Mouse (Mus musculus) gastrocnemius, adult 2 months (tissue): ENCODE measurements around the gene 5031439G07Rik. TPM values are rescaled to one million over a fixed set of nuclear protein-coding genes. Genes with fewer than 3 reads are reported as not detected.

ENCODE experiments used
- DNase-seq: peaks from one replicate; pipeline ENCODE4 v3.0.0; 2022
- H3K27ac ChIP-seq: fragments of 200-600 bp; 2 replicates; pipeline ENCODE4 v1.8.1; 2022; ENCODE audit warnings: mild to moderate bottlenecking
- H3K4me3 ChIP-seq: fragments of 200-600 bp; 2 replicates; pipeline ENCODE4 v1.8.1; 2022; ENCODE audit warnings: mild to moderate bottlenecking, moderate library complexity
- CTCF ChIP-seq: fragments of 200-600 bp; IDR thresholded peaks from 2 replicates; pipeline ENCODE4 v1.8.1; 2022; ENCODE audit warnings: antibody characterized with exemption, mild to moderate bottlenecking, moderate library complexity
- intact Hi-C: fragments of 180-260 bp; cut with DNase I; formaldehyde crosslinking; loops from one replicate; pipeline ENCODE4 v1.15.1; 2025
- total RNA-seq, 2 experiments: library from RNA; stranded (reverse); gene quantifications; 2 replicates each; pipeline ENCODE4 v1.2.3; 2021

The 5031439G07Rik gene
- total RNA-seq, 2 experiments from 2014 or later: 67.5 to 103 TPM

DNA sequence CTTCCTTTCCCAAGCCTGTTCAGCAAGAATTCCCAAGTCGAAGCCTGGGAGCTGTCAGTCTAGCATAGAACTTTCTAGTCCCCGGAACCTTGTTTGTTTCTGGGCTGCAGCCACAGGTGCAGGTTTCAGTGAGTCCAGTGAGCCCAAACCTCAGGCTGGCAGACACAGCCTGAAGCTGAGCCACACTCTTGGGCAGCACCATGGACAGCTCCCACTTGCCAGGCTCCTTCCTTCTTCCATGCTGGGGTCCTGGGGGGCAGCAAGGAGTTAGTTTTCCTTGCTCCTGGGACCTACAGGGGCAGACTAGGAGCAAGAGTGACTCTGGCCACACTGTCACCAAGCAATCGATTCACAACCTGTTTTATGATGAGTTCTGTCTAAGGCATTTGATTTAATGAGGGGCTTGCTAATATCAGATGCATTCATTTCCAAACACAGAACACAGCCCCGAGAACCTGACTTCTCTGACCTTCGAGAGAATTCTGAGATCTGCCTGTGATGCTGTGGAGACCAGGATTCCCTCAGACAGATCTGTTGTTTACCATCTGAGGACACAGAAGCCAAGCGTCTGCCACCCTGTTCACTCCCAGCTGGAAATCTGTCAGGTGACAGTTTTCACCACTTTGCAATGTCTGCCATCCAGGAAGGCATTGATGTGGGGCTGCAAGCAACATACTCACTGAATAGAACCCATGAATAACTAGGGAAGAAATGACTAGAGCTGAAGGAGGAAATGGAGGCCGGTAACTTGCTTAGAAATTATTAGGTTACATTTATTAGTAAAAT, 22.6 kb downstream of the 5031439G07Rik start:
- peak; percentile 70 for DNase-seq

GRCm38 (mm10) chr15:84964771-84965170, 23.6 kb downstream of the 5031439G07Rik start:
- Histone ChIP-seq H3K4me3 (no peak overlapping the region), H3K27ac (no peak overlapping the region)
- no peak for TF ChIP-seq CTCF
- DNase-seq: no peak
- intact Hi-C loops: no loop called here

More for the DNA sequence above, 22.6 kb downstream of the 5031439G07Rik start:
- no peak for TF ChIP-seq CTCF
- Histone ChIP-seq H3K27ac (no peak overlapping the region), H3K4me3 (no peak overlapping the region)
- intact Hi-C loops: no loop called here

- Histone ChIP-seq H3K4me3 (no peak overlapping the region), H3K27ac (no peak overlapping the region)
- no peak for DNase-seq
- intact Hi-C loops: no loop called here
- no peak for TF ChIP-seq CTCF
Measured at GRCm38 (mm10) chr15:84962518-84962917, 25.8 kb downstream of the 5031439G07Rik start.

DNA sequence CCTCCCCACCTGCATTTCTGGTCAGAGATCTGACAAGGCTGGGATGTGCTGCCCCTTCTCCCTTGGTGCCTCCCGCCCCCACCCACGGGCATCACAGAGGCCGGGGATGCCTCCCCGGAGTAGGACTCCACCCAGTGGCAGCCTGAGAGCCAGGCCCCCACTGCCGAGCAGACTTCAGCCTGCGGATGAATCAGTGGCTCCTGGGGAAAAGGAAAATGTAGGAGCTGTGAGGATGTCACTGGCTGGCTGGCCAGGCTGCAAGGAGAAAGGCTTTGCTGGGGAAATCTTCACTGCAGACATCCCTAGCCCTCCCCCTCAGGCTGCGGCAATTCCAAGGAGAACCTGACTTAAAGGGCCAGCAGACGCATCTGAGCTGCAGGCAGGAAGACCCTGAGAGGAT, 27.7 kb downstream of the 5031439G07Rik start:
- intact Hi-C loops: no loop called here

DNA sequence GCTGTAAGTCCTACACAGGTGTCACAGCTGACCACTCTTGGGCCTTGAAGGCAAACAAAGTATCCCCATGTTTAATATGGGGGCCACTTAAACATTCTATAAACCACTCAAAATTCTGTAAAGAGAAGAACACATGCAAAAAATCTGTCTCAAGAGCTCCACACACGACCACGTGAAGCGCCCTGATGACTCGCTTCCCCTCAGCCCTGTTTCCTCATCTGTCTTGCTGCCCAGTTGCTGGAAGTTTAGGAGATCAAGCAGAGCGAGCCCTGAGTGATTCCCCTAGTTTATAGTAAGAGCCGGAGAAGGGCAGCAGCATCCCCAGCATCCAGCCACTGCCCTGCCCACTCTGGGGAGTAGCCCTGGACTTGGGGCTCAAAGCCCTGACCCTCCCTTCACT, 28.5 kb downstream of the 5031439G07Rik start:
- no peak overlapping the region for H3K4me3 ChIP-seq
- no peak overlapping the region for H3K27ac ChIP-seq
- intact Hi-C loops: no loop called here
- TF ChIP-seq CTCF: no peak
- DNase-seq: no peak

More for the DNA sequence above, 27.7 kb downstream of the 5031439G07Rik start:
- no peak for TF ChIP-seq CTCF
- Histone ChIP-seq H3K27ac (no peak overlapping the region), H3K4me3 (no peak overlapping the region)
- DNase-seq: peak; percentile 52

DNA sequence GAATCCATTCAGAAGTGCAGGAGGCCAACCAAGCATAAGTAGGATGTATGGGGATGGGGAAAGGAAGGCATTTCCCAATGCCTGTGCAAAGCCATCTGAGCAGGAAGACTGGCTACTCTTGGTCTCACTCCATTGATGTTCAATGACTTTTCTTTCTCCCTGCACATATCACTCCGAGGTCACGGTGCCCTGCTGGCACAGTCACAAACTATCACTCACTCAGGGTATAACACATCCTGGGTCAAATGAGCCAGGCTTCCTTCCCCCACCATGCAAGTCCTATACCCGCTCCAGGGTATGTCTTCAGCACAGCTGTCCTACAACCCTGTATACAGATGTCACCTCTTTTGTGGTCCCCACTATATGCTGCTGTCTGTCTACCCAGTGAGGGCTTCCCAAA, 30.0 kb downstream of the 5031439G07Rik start:
- H3K4me3 ChIP-seq: no peak overlapping the region
- DNase-seq: no peak
- TF ChIP-seq CTCF: no peak
- no peak overlapping the region; the same call in 1 of the 2 replicates for H3K27ac ChIP-seq
- intact Hi-C loops: no loop called here

GRCm38 (mm10) chr15:84957851-84958250, 30.5 kb downstream of the 5031439G07Rik start:
- Histone ChIP-seq H3K4me3 (no peak overlapping the region), H3K27ac (peak overlapping the region; percentile 20)
- intact Hi-C loops: no loop called here
- no peak for DNase-seq
- no peak for TF ChIP-seq CTCF

DNA sequence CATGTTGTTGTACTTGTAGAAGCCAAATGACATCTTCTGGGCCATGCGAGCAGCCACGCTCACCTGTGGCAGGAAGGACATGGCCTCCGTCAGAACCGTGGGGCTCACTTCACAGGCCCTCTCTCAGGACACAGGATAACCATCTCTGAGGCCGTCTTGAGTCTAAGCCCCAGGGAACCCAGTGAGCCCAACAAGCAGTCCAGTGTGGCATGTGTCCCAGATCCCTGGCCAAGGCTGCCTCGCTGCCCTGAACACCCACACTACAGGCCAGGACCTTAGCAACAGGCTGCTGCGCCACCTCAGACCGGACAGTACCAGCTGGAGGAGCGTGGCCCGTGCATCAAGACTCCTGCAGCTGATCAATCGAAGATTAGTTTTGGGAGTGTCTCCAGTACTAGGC, 35.1 kb downstream of the 5031439G07Rik start:
- no peak overlapping the region for H3K27ac ChIP-seq
- no peak for TF ChIP-seq CTCF
- intact Hi-C loops: no loop called here
- no peak overlapping the region for H3K4me3 ChIP-seq
- DNase-seq: peak; percentile 40

DNA sequence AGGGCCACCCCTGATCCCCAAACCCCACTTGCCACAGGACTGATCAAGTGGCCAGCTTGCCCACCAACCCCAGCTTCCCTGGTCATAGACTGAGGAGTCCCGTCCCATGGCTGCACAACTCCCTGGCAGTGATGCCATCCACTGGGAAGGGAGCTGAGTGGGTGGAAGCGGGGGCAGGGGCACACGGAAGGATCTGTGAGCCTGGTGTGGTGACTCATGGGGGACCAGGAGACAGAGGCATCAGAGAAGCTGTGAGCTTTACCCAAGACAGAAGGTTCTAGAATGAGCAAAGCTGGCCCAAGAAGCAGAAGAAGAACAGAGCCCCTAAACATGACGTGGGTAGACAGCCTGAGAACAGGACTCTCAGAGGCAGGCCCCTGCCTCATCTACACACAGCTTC, 38.3 kb downstream of the 5031439G07Rik start:
- DNase-seq: no peak
- intact Hi-C loops: no loop called here
- no peak for TF ChIP-seq CTCF
- H3K4me3 ChIP-seq: no peak overlapping the region
- H3K27ac ChIP-seq: no peak overlapping the region

DNA sequence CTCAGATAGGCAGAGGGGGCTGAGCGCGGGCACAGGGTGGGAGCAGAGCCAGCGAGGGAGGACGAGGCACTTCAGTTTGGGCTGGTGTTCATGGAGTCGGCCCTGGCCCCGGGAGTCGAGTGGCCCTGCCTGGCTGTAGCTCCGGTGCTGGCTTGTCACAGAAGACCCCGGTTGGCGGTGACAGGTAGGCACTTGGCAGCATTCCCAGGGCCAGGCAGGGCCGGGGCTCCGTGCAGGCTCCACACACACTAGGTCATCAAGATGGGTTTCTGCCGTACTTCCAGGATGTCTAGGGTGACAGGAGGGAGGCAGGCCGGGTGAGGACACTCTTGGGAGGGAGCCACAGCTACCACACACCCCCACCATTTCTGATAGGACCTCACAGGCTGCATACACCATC, 39.4 kb downstream of the 5031439G07Rik start:
- intact Hi-C loops: no loop called here
- Histone ChIP-seq H3K4me3 (no peak overlapping the region), H3K27ac (no peak overlapping the region)
- no peak for DNase-seq
- TF ChIP-seq CTCF: no peak

- no peak for TF ChIP-seq CTCF
- Histone ChIP-seq H3K4me3 (no peak overlapping the region), H3K27ac (no peak overlapping the region)
- peak; percentile 9 for DNase-seq
- intact Hi-C loops: no loop called here
Measured at GRCm38 (mm10) chr15:84944319-84944718, 44.0 kb downstream of the 5031439G07Rik start.

DNA sequence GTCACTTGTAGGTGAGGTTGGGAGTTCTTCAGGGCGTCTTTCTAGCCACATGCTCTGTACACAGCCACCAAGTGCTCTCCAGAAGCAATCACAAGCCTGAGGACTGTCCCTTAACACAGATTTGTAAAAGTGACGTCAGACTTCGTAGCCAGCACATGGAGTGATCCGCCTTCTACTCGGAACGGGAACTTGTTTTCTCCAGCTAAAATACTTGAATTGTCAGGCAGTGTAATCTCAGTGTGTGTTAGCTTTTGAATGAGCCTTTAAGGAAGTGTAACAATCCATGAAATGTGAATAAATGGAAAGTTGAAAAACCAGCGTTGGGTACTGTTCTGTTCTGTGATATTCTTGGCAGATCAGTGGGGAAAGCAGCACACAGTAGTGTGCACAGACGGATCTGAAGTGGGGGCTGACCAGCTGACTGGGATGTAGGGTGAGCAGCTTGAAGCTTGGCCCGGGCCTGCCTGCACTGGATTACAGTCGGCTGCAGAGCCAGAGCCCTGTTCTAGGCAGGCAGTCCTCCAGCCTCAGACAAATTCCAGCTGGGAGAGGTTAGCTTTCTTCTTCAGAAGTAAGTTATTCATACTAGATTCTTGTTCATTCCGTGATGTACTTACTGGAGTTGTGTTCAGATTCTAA, 45.6 kb downstream of the 5031439G07Rik start:
- H3K4me3 ChIP-seq: no peak overlapping the region
- intact Hi-C loops: no loop called here
- no peak for TF ChIP-seq CTCF
- DNase-seq: peak; percentile 29
- H3K27ac ChIP-seq: no peak overlapping the region

DNA sequence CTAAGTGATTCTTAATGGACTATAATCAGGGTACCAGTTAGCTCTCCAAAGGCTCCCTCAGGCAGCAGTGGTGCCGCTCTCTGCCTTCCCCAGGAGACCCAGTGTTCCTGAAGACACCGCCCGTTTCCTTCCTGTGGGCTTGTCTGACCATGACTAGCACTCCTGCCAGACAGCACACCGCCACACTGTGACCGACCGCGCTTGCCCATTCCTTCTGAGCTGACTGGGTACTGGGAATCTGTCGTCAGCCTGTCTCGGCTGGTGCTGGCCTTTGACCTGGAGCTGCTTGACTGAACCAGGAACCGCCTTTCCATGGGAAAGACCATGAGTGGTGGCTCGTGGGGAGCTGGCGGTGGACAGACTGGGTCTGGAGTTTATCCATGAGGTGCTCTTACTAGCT, 48.2 kb downstream of the 5031439G07Rik start:
- no peak overlapping the region for H3K27ac ChIP-seq
- no peak for DNase-seq
- TF ChIP-seq CTCF: no peak
- no peak overlapping the region for H3K4me3 ChIP-seq
- intact Hi-C loops: no loop called here
